Mouse (Mus musculus) heart, embryonic 15.5 days (tissue): ENCODE measurements around the gene Zscan20. TPM values are rescaled to one million over a fixed set of nuclear protein-coding genes. Genes with fewer than 3 reads are reported as not detected.

Source experiments
- ATAC-seq: fragments of 200-750 bp; cut with Nextera tagmentation; replicated peaks from 2 replicates; pipeline ENCODE4 v1.8.0; 2017; ENCODE audit warnings: low read depth, moderate TSS enrichment; ENCODE audit not compliant: insufficient number of reproducible peaks, insufficient read depth, low FRiP score
- H3K27ac ChIP-seq: fragments of 300-500 bp; sonication (generic); 2 replicates; pipeline ENCODE4 v1.5.1; 2015; ENCODE audit warnings: mild to moderate bottlenecking, inconsistent platforms
- H3K27me3 ChIP-seq: fragments of 300-500 bp; sonication (generic); 2 replicates; pipeline ENCODE4 v1.6.1; 2015; ENCODE audit warnings: inconsistent platforms
- H3K36me3 ChIP-seq: fragments of 300-500 bp; sonication (generic); 2 replicates; pipeline ENCODE4 v1.6.1; 2015; ENCODE audit warnings: mild to moderate bottlenecking, inconsistent platforms
- H3K4me1 ChIP-seq: fragments of 300-500 bp; sonication (generic); replicated peaks from 2 replicates; pipeline ENCODE4 v1.6.1; 2015; ENCODE audit warnings: inconsistent platforms
- H3K4me2 ChIP-seq: fragments of 300-500 bp; sonication (generic); 2 replicates; pipeline ENCODE4 v1.6.1; 2015; ENCODE audit warnings: inconsistent platforms, mild to moderate bottlenecking, moderate library complexity
- H3K4me3 ChIP-seq: fragments of 300-500 bp; sonication (generic); 2 replicates; pipeline ENCODE4 v1.5.1; 2015; ENCODE audit warnings: mild to moderate bottlenecking, inconsistent platforms
- H3K9ac ChIP-seq: fragments of 300-500 bp; sonication (generic); 2 replicates; pipeline ENCODE4 v1.6.1; 2015; ENCODE audit warnings: mild to moderate bottlenecking, inconsistent platforms
- H3K9me3 ChIP-seq: fragments of 300-500 bp; sonication (generic); replicated peaks from 2 replicates; pipeline ENCODE4 v1.6.1; 2016; ENCODE audit warnings: inconsistent platforms
- WGBS: fragments of 180-500 bp; shearing (Covaris S2); methylation state at CpG from one replicate; pipeline ENCODE4 v1.1.7; 2015; ENCODE audit warnings: mixed read lengths; 5-methylcytosine and 5-hydroxymethylcytosine counted together
- polyA plus RNA-seq: library from polyadenylated mRNA; unstranded; fragments of >200 nt; fragmentation: Nextera tagmentation; extraction: Ambion mirVana; gene quantifications from 2 replicates; pipeline ENCODE4 v1.2.1, GENCODE M21; 2015

Gene Zscan20
- polyA plus RNA-seq, 1 experiment from 2014 or later, result 2.4 TPM

GRCm38 (mm10) chr4:128610706-128611105, 808 bp upstream of the Zscan20 start:
- Histone ChIP-seq H3K36me3 (no peaks in the 10 kb centered on the region), H3K9me3 (no peaks in the 10 kb centered on the region), H3K4me2 (peak overlapping the region; percentile 68), H3K27ac (0 out of 2 replicates have a peak overlapping the region, but pooled peaks have one; percentile 39), H3K4me1 (peaks cover 11% of the 10 kb centered on the region), H3K27me3 (peaks cover 5% of the 10 kb centered on the region), H3K4me3 (peak overlapping the region; percentile 70; the same call in 1 of the 2 replicates), H3K9ac (no peak overlapping the region)
- 20% methylated on average over 10 of the region's 10 CpGs for WGBS
- ATAC-seq, result no peak

GRCm38 (mm10) chr4:128609276-128609924, 498 bp downstream of the Zscan20 start:
- Histone ChIP-seq H3K27ac (peak overlapping the region; percentile 44; the same call in 1 of the 2 replicates), H3K9me3 (no peaks in the 10 kb centered on the region), H3K9ac (peak overlapping the region; percentile 59), H3K36me3 (no peaks in the 10 kb centered on the region), H3K4me1 (peaks cover 11% of the 10 kb centered on the region), H3K4me2 (peak overlapping the region; percentile 68), H3K27me3 (peaks cover 4% of the 10 kb centered on the region), H3K4me3 (peak overlapping the region; percentile 70)
- 8% methylated on average over 25 of the region's 27 CpGs for WGBS
- ATAC-seq, result no peak; the same call in 1 of the 2 replicates

GRCm38 (mm10) chr4:128607661-128608060, 2.2 kb downstream of the Zscan20 start:
- Histone ChIP-seq H3K27me3 (no peaks in the 10 kb centered on the region), H3K9ac (no peak overlapping the region), H3K4me1 (peaks cover 11% of the 10 kb centered on the region), H3K27ac (no peak overlapping the region), H3K9me3 (no peaks in the 10 kb centered on the region), H3K36me3 (peaks cover 15% of the 10 kb centered on the region; the same call in 1 of the 2 replicates), H3K4me2 (no peak overlapping the region), H3K4me3 (no peak overlapping the region)
- WGBS, result 73% methylated on average over 11 of the region's 11 CpGs
- no peak for ATAC-seq

- Histone ChIP-seq H3K27ac (no peak overlapping the region), H3K4me3 (no peak overlapping the region), H3K9ac (no peak overlapping the region), H3K9me3 (no peaks in the 10 kb centered on the region), H3K36me3 (peaks cover 16% of the 10 kb centered on the region; the same call in 1 of the 2 replicates), H3K27me3 (no peaks in the 10 kb centered on the region), H3K4me1 (peaks cover 11% of the 10 kb centered on the region), H3K4me2 (no peak overlapping the region)
- 92% methylated on average over 7 of the region's 7 CpGs for WGBS
- ATAC-seq, result no peak
Measured at GRCm38 (mm10) chr4:128606586-128606985, 3.3 kb downstream of the Zscan20 start.

- Histone ChIP-seq H3K27ac (no peak overlapping the region), H3K4me2 (no peak overlapping the region), H3K4me1 (no peaks in the 10 kb centered on the region), H3K36me3 (peaks cover 4% of the 10 kb centered on the region; the same call in 1 of the 2 replicates), H3K4me3 (no peak overlapping the region), H3K9ac (no peak overlapping the region), H3K27me3 (no peaks in the 10 kb centered on the region), H3K9me3 (no peaks in the 10 kb centered on the region)
- ATAC-seq, result no peak
- WGBS, result 70% methylated on average over 12 of the region's 12 CpGs
Measured at GRCm38 (mm10) chr4:128597801-128598560, 11.9 kb downstream of the Zscan20 start.

- Histone ChIP-seq H3K9ac (no peak overlapping the region), H3K9me3 (no peaks in the 10 kb centered on the region), H3K36me3 (peaks cover 11% of the 10 kb centered on the region; the same call in 1 of the 2 replicates), H3K27me3 (no peaks in the 10 kb centered on the region), H3K27ac (no peak overlapping the region), H3K4me3 (no peak overlapping the region), H3K4me1 (no peaks in the 10 kb centered on the region), H3K4me2 (no peak overlapping the region)
- no peak for ATAC-seq
- 85% methylated on average over 5 of the region's 5 CpGs for WGBS
Measured at GRCm38 (mm10) chr4:128594062-128594461, 15.8 kb downstream of the Zscan20 start.

GRCm38 (mm10) chr4:128593286-128593685, 16.6 kb downstream of the Zscan20 start:
- Histone ChIP-seq H3K9me3 (no peaks in the 10 kb centered on the region), H3K4me2 (no peak overlapping the region), H3K9ac (no peak overlapping the region), H3K4me1 (no peaks in the 10 kb centered on the region), H3K4me3 (no peak overlapping the region), H3K27ac (no peak overlapping the region), H3K27me3 (no peaks in the 10 kb centered on the region), H3K36me3 (peaks cover 18% of the 10 kb centered on the region; the same call in 1 of the 2 replicates)
- ATAC-seq, result no peak
- WGBS, result 92% methylated on average over 4 of the region's 4 CpGs

- H3K9ac ChIP-seq, result no peak overlapping the region
- no peak for ATAC-seq
- 0 out of 2 replicates have a peak, but pooled peaks cover 2% of the 10 kb centered on the region for H3K4me1 ChIP-seq
- peaks cover 30% of the 10 kb centered on the region for H3K9me3 ChIP-seq
- H3K4me2 ChIP-seq, result no peak overlapping the region
- 52% methylated on average over 4 of the region's 4 CpGs for WGBS
- H3K27ac ChIP-seq, result no peak overlapping the region
- no peak overlapping the region for H3K4me3 ChIP-seq
- peaks cover 41% of the 10 kb centered on the region for H3K36me3 ChIP-seq
- no peaks in the 10 kb centered on the region for H3K27me3 ChIP-seq
Measured at GRCm38 (mm10) chr4:128579182-128579581, 30.7 kb downstream of the Zscan20 start.

- 65% methylated on average over 4 of the region's 4 CpGs for WGBS
- no peak overlapping the region for H3K4me3 ChIP-seq
Measured at GRCm38 (mm10) chr4:128575811-128576210, 34.1 kb downstream of the Zscan20 start.

GRCm38 (mm10) chr4:128560327-128560726, 49.6 kb downstream of the Zscan20 start:
- WGBS, result 81% methylated on average over 3 of the region's 3 CpGs

More at GRCm38 (mm10) chr4:128575811-128576210, 34.1 kb downstream of the Zscan20 start:
- Histone ChIP-seq H3K36me3 (peaks cover 8% of the 10 kb centered on the region), H3K9ac (no peak overlapping the region), H3K4me2 (no peak overlapping the region), H3K4me1 (0 out of 2 replicates have a peak, but pooled peaks cover 2% of the 10 kb centered on the region), H3K9me3 (peaks cover 8% of the 10 kb centered on the region; the same call in 1 of the 2 replicates), H3K27me3 (no peaks in the 10 kb centered on the region), H3K27ac (no peak overlapping the region)
- ATAC-seq, result no peak

GRCm38 (mm10) chr4:128554198-128554597, 55.7 kb downstream of the Zscan20 start:
- WGBS, result 96% methylated on average over 2 of the region's 2 CpGs

More at GRCm38 (mm10) chr4:128560327-128560726, 49.6 kb downstream of the Zscan20 start:
- Histone ChIP-seq H3K9ac (no peak overlapping the region), H3K27ac (no peak overlapping the region), H3K4me1 (no peaks in the 10 kb centered on the region), H3K4me2 (no peak overlapping the region), H3K9me3 (no peaks in the 10 kb centered on the region), H3K4me3 (no peak overlapping the region), H3K36me3 (no peaks in the 10 kb centered on the region), H3K27me3 (no peaks in the 10 kb centered on the region)
- ATAC-seq, result no peak

More at GRCm38 (mm10) chr4:128554198-128554597, 55.7 kb downstream of the Zscan20 start:
- H3K27me3 ChIP-seq, result 0 out of 2 replicates have a peak, but pooled peaks cover 3% of the 10 kb centered on the region
- no peaks in the 10 kb centered on the region for H3K9me3 ChIP-seq
- H3K9ac ChIP-seq, result no peak overlapping the region
- no peaks in the 10 kb centered on the region for H3K36me3 ChIP-seq
- H3K4me1 ChIP-seq, result no peaks in the 10 kb centered on the region
- no peak overlapping the region for H3K27ac ChIP-seq
- H3K4me3 ChIP-seq, result no peak overlapping the region
- no peak overlapping the region for H3K4me2 ChIP-seq
- no peak for ATAC-seq
